Mouse (Mus musculus) small intestine, adult 2 months (tissue): ENCODE results near the gene Bcl2.

ENCODE experiments used
- CTCF ChIP-seq: fragments of 200-500 bp; IDR thresholded peaks from 2 replicates; pipeline ENCODE4 v1.5.1; 2012; ENCODE audit warnings: low read depth, mild to moderate bottlenecking, control low read depth, inconsistent platforms, low read length, moderate library complexity, mixed read lengths; ENCODE audit not compliant: insufficient replicate concordance, insufficient read length; ENCODE audit errors: extremely low read depth
- POLR2A ChIP-seq: fragments of 200-500 bp; IDR thresholded peaks from 2 replicates; pipeline ENCODE4 v1.6.1; 2012; ENCODE audit warnings: low read depth, mild to moderate bottlenecking, control low read depth, inconsistent platforms, low read length, moderate library complexity

DNA sequence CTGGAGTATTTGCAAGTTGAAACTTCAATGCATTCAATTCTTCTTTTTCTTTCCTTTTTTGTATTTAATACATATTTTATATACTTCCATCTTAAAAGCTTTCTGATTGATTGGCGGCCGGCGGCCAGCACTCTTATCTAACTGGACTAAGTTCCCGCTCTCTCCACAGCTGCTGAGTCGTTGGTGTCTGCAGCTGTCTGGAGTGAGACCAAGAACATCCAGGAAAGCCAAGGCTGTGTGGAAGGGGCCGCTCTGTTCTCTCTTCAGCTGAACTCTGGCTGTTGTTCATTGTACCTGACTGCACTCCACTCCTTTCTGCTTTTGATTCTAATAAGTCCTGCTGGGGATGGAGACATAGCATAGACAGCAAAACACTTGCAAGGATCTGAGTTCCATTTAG, 190.3 kb downstream of the Bcl2 start:
- no peak for TF ChIP-seq CTCF
- no peak for TF ChIP-seq POLR2A
